Mouse (Mus musculus): ENCODE measurements around the gene Cul4a. TPM values are rescaled to one million over a fixed set of nuclear protein-coding genes. Genes with fewer than 3 reads are reported as not detected.

Cul4a gene
- total RNA-seq, 2 experiments from 2014 or later, result 60.1 to 60.8 TPM

GRCm38 (mm10) chr8:13149866-13150265 is 44.4 kb downstream of the Cul4a start:
- TF ChIP-seq CTCF (conservative IDR thresholded peaks at IDR 0.05), result no peak
- Histone ChIP-seq H3K27ac (no peak overlapping the region), H3K4me3 (no peak overlapping the region)
- DNase-seq (ENCODE audit: low spot score in 2 of 2), result no peak

GRCm38 (mm10) chr8:13150929-13151328 is 45.5 kb downstream of the Cul4a start:
- TF ChIP-seq CTCF (conservative IDR thresholded peaks at IDR 0.05), result no peak
- no peak overlapping the region for H3K4me3 ChIP-seq
- no peak overlapping the region for H3K27ac ChIP-seq
- no peak for DNase-seq (ENCODE audit: low spot score in 2 of 2)

- no peak for DNase-seq (ENCODE audit: low spot score in 2 of 2)
- Histone ChIP-seq H3K27ac (no peak overlapping the region), H3K4me3 (no peak overlapping the region)
- no peak for TF ChIP-seq CTCF (conservative IDR thresholded peaks at IDR 0.05)
Measured at GRCm38 (mm10) chr8:13154099-13154498, 48.7 kb downstream of the Cul4a start.

GRCm38 (mm10) chr8:13155358-13155757 is 49.9 kb downstream of the Cul4a start:
- no peak for TF ChIP-seq CTCF (conservative IDR thresholded peaks at IDR 0.05)
- no peak overlapping the region for H3K27ac ChIP-seq
- no peak for DNase-seq (ENCODE audit: low spot score in 2 of 2)
- H3K4me3 ChIP-seq, result no peak overlapping the region

- Histone ChIP-seq H3K4me3 (no peak overlapping the region), H3K27ac (no peak overlapping the region)
- DNase-seq (ENCODE audit: low spot score in 2 of 2), result no peak
- TF ChIP-seq CTCF (conservative IDR thresholded peaks at IDR 0.05), result no peak
Measured at GRCm38 (mm10) chr8:13156327-13157097, 51.1 kb downstream of the Cul4a start.

GRCm38 (mm10) chr8:13158718-13159376 is 53.4 kb downstream of the Cul4a start, which contains the start of gene Lamp1:
Gene Lamp1, plus strand, starts transcription at chr8:13159161.
- peak within 1 kb of the TSS; percentile 94 for H3K4me3 ChIP-seq
- peak; percentile 98 to 99 for DNase-seq (ENCODE audit: low spot score in 2 of 2)
- H3K27ac ChIP-seq, result peak within 1 kb of the TSS; percentile 94
- no peak for TF ChIP-seq CTCF (conservative IDR thresholded peaks at IDR 0.05)

- H3K4me3 ChIP-seq, result peak overlapping the region; percentile 94
- no peak for TF ChIP-seq CTCF (conservative IDR thresholded peaks at IDR 0.05)
- DNase-seq (ENCODE audit: low spot score in 2 of 2), result no peak
- H3K27ac ChIP-seq, result peak overlapping the region; percentile 94
Measured at GRCm38 (mm10) chr8:13159377-13159881, 54.0 kb downstream of the Cul4a start.

GRCm38 (mm10) chr8:13160691-13161090 is 55.3 kb downstream of the Cul4a start:
- Histone ChIP-seq H3K4me3 (peak overlapping the region; percentile 94; the same call in 1 of the 2 replicates), H3K27ac (no peak overlapping the region)
- no peak for TF ChIP-seq CTCF (conservative IDR thresholded peaks at IDR 0.05)
- DNase-seq (ENCODE audit: low spot score in 2 of 2), result no peak

GRCm38 (mm10) chr8:13162098-13162497 is 56.7 kb downstream of the Cul4a start:
- no peak overlapping the region for H3K4me3 ChIP-seq
- DNase-seq (ENCODE audit: low spot score in 2 of 2), result no peak
- H3K27ac ChIP-seq, result no peak overlapping the region
- no peak for TF ChIP-seq CTCF (conservative IDR thresholded peaks at IDR 0.05)

- no peak overlapping the region for H3K27ac ChIP-seq
- TF ChIP-seq CTCF (conservative IDR thresholded peaks at IDR 0.05), result no peak
- DNase-seq (ENCODE audit: low spot score in 2 of 2), result no peak
- H3K4me3 ChIP-seq, result no peak overlapping the region
Measured at GRCm38 (mm10) chr8:13163563-13163962, 58.1 kb downstream of the Cul4a start.

- Histone ChIP-seq H3K27ac (no peak overlapping the region), H3K4me3 (no peak overlapping the region)
- DNase-seq (ENCODE audit: low spot score in 2 of 2), result no peak
- no peak for TF ChIP-seq CTCF (conservative IDR thresholded peaks at IDR 0.05)
Measured at GRCm38 (mm10) chr8:13164361-13164760, 58.9 kb downstream of the Cul4a start.

- H3K27ac ChIP-seq, result no peak overlapping the region
- H3K4me3 ChIP-seq, result no peak overlapping the region
- no peak for DNase-seq (ENCODE audit: low spot score in 2 of 2)
- TF ChIP-seq CTCF (conservative IDR thresholded peaks at IDR 0.05), result no peak
Measured at GRCm38 (mm10) chr8:13170510-13170909, 65.1 kb downstream of the Cul4a start.

- DNase-seq (ENCODE audit: low spot score in 2 of 2), result no peak
- no peak for TF ChIP-seq CTCF (conservative IDR thresholded peaks at IDR 0.05)
- Histone ChIP-seq H3K27ac (no peak overlapping the region), H3K4me3 (no peak overlapping the region)
Measured at GRCm38 (mm10) chr8:13174305-13174704, 68.9 kb downstream of the Cul4a start.
